In the genomic region with DNA sequence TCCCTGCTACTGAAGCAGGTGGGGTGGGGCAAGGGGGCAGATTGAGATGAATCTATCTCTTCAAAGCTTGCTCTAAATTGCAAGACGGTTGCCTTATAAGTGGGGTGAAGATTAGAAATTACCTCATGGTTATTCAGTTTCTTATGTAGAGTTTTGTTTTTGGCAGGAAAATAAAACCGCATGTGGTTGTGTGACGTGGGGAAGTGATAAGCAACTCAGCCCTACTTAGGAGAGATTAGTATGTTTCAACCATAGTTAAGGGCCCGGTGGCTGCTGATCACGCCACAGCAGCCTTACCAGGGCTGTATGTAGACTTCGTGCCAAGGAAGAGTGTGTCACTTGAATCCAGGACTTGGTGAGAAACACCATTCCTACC, we compare ENCODE assay signal across 11 mouse cellular contexts.
DNase-seq lines count a peak whose midpoint lies in the region; ATAC-seq lines count a peak whose summit lies in the region.
"Had no signal": no experiment of that assay in that cellular context is flagged by ENCODE, and none has a peak within 500 bp of the region (broad histone marks: within the 10 kb centered on the region; RNA-seq: fewer than 3 reads in every experiment).

No protein-coding gene starts in this region.

- no peaks in the 10 kb centered on the region for H3K36me3 ChIP-seq in limb, embryonic 15.5 days
- H3K36me3 ChIP-seq in limb, embryonic 10.5 days = no peaks in the 10 kb centered on the region
- no peaks in the 10 kb centered on the region for H3K36me3 ChIP-seq in intestine, embryonic 15.5 days
- no peaks in the 10 kb centered on the region for H3K36me3 ChIP-seq in forebrain, embryonic 10.5 days (replicated peaks)
- H3K36me3 ChIP-seq in midbrain, embryonic 13.5 days = no peaks in the 10 kb centered on the region
- H3K36me3 ChIP-seq: hindbrain, embryonic 15.5 days; limb, embryonic 13.5 days had no signal

- no peaks in the 10 kb centered on the region for H3K9me3 ChIP-seq in limb, embryonic 15.5 days
- H3K9me3 ChIP-seq in limb, embryonic 10.5 days (replicated peaks) = no peaks in the 10 kb centered on the region
- H3K9me3 ChIP-seq in intestine, embryonic 15.5 days = no peaks in the 10 kb centered on the region
- H3K9me3 ChIP-seq in forebrain, embryonic 10.5 days = no peaks in the 10 kb centered on the region
- H3K9me3 ChIP-seq in midbrain, embryonic 13.5 days = no peaks in the 10 kb centered on the region
- H3K9me3 ChIP-seq: hindbrain, embryonic 15.5 days; limb, embryonic 13.5 days had no signal

- no peak for DNase-seq in limb, embryonic 10.5 days (ENCODE audit: low spot score)
- DNase-seq in natural killer cell, adult 2 months (ENCODE audit: low spot score in 2 of 2) = peak; percentile 45 to 65
- no peak for DNase-seq in forebrain, embryonic 10.5 days (ENCODE audit: extremely low spot score, low spot score)
- DNase-seq: cerebellum, postnatal 36 days had no signal

- no peak overlapping the region for H3K4me3 ChIP-seq in limb, embryonic 15.5 days
- no peak overlapping the region for H3K4me3 ChIP-seq in limb, embryonic 10.5 days
- no peak overlapping the region for H3K4me3 ChIP-seq in intestine, embryonic 15.5 days (replicated peaks)
- H3K4me3 ChIP-seq in forebrain, embryonic 10.5 days = no peak overlapping the region
- H3K4me3 ChIP-seq in midbrain, embryonic 13.5 days (replicated peaks) = no peak overlapping the region
- H3K4me3 ChIP-seq: hindbrain, embryonic 15.5 days; limb, embryonic 13.5 days had no signal

- H3K27me3 ChIP-seq in limb, embryonic 15.5 days = no peaks in the 10 kb centered on the region
- H3K27me3 ChIP-seq in limb, embryonic 10.5 days (ENCODE audit: low read depth, poor library complexity, severe bottlenecking) = no peaks in the 10 kb centered on the region
- no peaks in the 10 kb centered on the region for H3K27me3 ChIP-seq in intestine, embryonic 15.5 days (replicated peaks)
- no peaks in the 10 kb centered on the region for H3K27me3 ChIP-seq in forebrain, embryonic 10.5 days (ENCODE audit: poor library complexity, severe bottlenecking)
- H3K27me3 ChIP-seq in midbrain, embryonic 13.5 days = no peaks in the 10 kb centered on the region
- H3K27me3 ChIP-seq: hindbrain, embryonic 15.5 days; limb, embryonic 13.5 days had no signal

- H3K4me1 ChIP-seq in limb, embryonic 15.5 days = no peaks in the 10 kb centered on the region; the same call in 1 of the 2 replicates
- no peaks in the 10 kb centered on the region for H3K4me1 ChIP-seq in limb, embryonic 10.5 days
- 0 out of 2 replicates have a peak, but pooled peaks cover 3% of the 10 kb centered on the region for H3K4me1 ChIP-seq in intestine, embryonic 15.5 days (replicated peaks)
- H3K4me1 ChIP-seq in forebrain, embryonic 10.5 days = no peaks in the 10 kb centered on the region
- H3K4me1 ChIP-seq in midbrain, embryonic 13.5 days (replicated peaks) = no peaks in the 10 kb centered on the region
- H3K4me1 ChIP-seq: hindbrain, embryonic 15.5 days; limb, embryonic 13.5 days had no signal

- no peak overlapping the region for H3K9ac ChIP-seq in limb, embryonic 15.5 days
- no peak overlapping the region for H3K9ac ChIP-seq in intestine, embryonic 15.5 days
- H3K9ac ChIP-seq in midbrain, embryonic 13.5 days (replicated peaks) = no peak overlapping the region
- H3K9ac ChIP-seq: hindbrain, embryonic 15.5 days; limb, embryonic 13.5 days had no signal

- no peak for ATAC-seq in limb, embryonic 15.5 days (ENCODE audit: insufficient number of reproducible peaks, low FRiP score, low TSS enrichment, low read depth)
- peak; percentile 87 for ATAC-seq in activated CD4-positive, CD25-positive, alpha-beta regulatory T cell, adult 4 months
- 0 out of 2 replicates have a peak, but pooled peaks have one; percentile 3 for ATAC-seq in intestine, embryonic 15.5 days
- ATAC-seq in midbrain, embryonic 13.5 days = no peak

- H3K4me2 ChIP-seq in limb, embryonic 15.5 days = 0 out of 2 replicates have a peak overlapping the region, but pooled peaks have one; percentile 7
- H3K4me2 ChIP-seq in intestine, embryonic 15.5 days (replicated peaks) = no peak overlapping the region
- H3K4me2 ChIP-seq in midbrain, embryonic 13.5 days (replicated peaks) = no peak overlapping the region
- H3K4me2 ChIP-seq: hindbrain, embryonic 15.5 days; limb, embryonic 13.5 days; midbrain, embryonic 11.5 days had no signal

- H3K27ac ChIP-seq in limb, embryonic 15.5 days = 0 out of 2 replicates have a peak overlapping the region, but pooled peaks have one; percentile 33
- H3K27ac ChIP-seq in limb, embryonic 10.5 days = no peak overlapping the region
- no peak overlapping the region for H3K27ac ChIP-seq in intestine, embryonic 15.5 days
- no peak overlapping the region for H3K27ac ChIP-seq in forebrain, embryonic 10.5 days
- H3K27ac ChIP-seq in midbrain, embryonic 13.5 days = no peak overlapping the region
- H3K27ac ChIP-seq: hindbrain, embryonic 15.5 days; limb, embryonic 13.5 days had no signal

- 82% methylated on average over 6 of the region's 6 CpGs for WGBS in limb, embryonic 15.5 days
- 87% methylated on average over 6 of the region's 6 CpGs for WGBS in limb, embryonic 10.5 days
- 72% methylated on average over 6 of the region's 6 CpGs for WGBS in intestine, embryonic 15.5 days
- WGBS in forebrain, embryonic 10.5 days = 88% methylated on average over 6 of the region's 6 CpGs
- 91% methylated on average over 6 of the region's 6 CpGs for WGBS in midbrain, embryonic 13.5 days

Comparison
In these comparisons a context has a peak if more than half of its experiments do, and no peak if none do; other contexts are left out.
1. ATAC-seq: peak in activated CD4-positive, CD25-positive, alpha-beta regulatory T cell, adult 4 months (single experiment) and intestine, embryonic 15.5 days (single experiment); none in limb, embryonic 15.5 days (single experiment) and midbrain, embryonic 13.5 days (single experiment).
2. DNase-seq: peak in natural killer cell, adult 2 months (2 of 2); none in limb, embryonic 10.5 days (single experiment) and forebrain, embryonic 10.5 days (single experiment).